Mouse (Mus musculus): ENCODE measurements around the gene Tnik. TPM values are rescaled to one million over a fixed set of nuclear protein-coding genes. Genes with fewer than 3 reads are reported as not detected.

The Tnik gene
- polyA plus RNA-seq, 1 experiment from 2014 or later = 55.7 TPM

- H3K4me2 ChIP-seq (ENCODE audit: low read length) = no peak overlapping the region
- WGBS = 93% methylated on average over 7 of the region's 7 CpGs
- no peak for DNase-seq (ENCODE audit: low spot score)
- H3K27me3 ChIP-seq (replicated peaks; ENCODE audit: control insufficient read depth, insufficient read depth, low read length) = no peaks in the 10 kb centered on the region
- no peaks in the 10 kb centered on the region for H3K4me1 ChIP-seq (ENCODE audit: control insufficient read depth, insufficient read depth, low read length)
- no peak overlapping the region for H3K9ac ChIP-seq (ENCODE audit: low read length)
- H3K36me3 ChIP-seq (ENCODE audit: control insufficient read depth, insufficient read depth, low read length) = no peaks in the 10 kb centered on the region
- ATAC-seq = no peak
- H3K27ac ChIP-seq (ENCODE audit: low read depth, low read length) = no peak overlapping the region
- H3K4me3 ChIP-seq (ENCODE audit: low read depth, low read length) = no peak overlapping the region
- H3K9me3 ChIP-seq (replicated peaks; ENCODE audit: control insufficient read depth, low read length) = no peaks in the 10 kb centered on the region
These were observed 7.3 kb upstream of the Tnik start for GRCm38 (mm10) chr3:28255711-28256110.

- Histone ChIP-seq H3K27ac (ENCODE audit: low read depth, low read length) (peak overlapping the region; percentile 93), H3K4me2 (ENCODE audit: low read length) (peak overlapping the region; percentile 67), H3K27me3 (replicated peaks; ENCODE audit: control insufficient read depth, insufficient read depth, low read length) (0 out of 2 replicates have a peak, but pooled peaks cover 2% of the 10 kb centered on the region), H3K36me3 (ENCODE audit: control insufficient read depth, insufficient read depth, low read length) (no peaks in the 10 kb centered on the region), H3K9ac (ENCODE audit: low read length) (peak overlapping the region; percentile 92), H3K4me1 (ENCODE audit: control insufficient read depth, insufficient read depth, low read length) (peaks cover 16% of the 10 kb centered on the region), H3K9me3 (replicated peaks; ENCODE audit: control insufficient read depth, low read length) (no peaks in the 10 kb centered on the region), H3K4me3 (ENCODE audit: low read depth, low read length) (peak overlapping the region; percentile 79)
- ATAC-seq (peak; percentile 48), DNase-seq (ENCODE audit: low spot score) (peak; percentile 65)
- WGBS = under 1% methylated on average over 33 of the region's 33 CpGs
These were observed 528 bp upstream of the Tnik start for GRCm38 (mm10) chr3:28262371-28263001.

DNA sequence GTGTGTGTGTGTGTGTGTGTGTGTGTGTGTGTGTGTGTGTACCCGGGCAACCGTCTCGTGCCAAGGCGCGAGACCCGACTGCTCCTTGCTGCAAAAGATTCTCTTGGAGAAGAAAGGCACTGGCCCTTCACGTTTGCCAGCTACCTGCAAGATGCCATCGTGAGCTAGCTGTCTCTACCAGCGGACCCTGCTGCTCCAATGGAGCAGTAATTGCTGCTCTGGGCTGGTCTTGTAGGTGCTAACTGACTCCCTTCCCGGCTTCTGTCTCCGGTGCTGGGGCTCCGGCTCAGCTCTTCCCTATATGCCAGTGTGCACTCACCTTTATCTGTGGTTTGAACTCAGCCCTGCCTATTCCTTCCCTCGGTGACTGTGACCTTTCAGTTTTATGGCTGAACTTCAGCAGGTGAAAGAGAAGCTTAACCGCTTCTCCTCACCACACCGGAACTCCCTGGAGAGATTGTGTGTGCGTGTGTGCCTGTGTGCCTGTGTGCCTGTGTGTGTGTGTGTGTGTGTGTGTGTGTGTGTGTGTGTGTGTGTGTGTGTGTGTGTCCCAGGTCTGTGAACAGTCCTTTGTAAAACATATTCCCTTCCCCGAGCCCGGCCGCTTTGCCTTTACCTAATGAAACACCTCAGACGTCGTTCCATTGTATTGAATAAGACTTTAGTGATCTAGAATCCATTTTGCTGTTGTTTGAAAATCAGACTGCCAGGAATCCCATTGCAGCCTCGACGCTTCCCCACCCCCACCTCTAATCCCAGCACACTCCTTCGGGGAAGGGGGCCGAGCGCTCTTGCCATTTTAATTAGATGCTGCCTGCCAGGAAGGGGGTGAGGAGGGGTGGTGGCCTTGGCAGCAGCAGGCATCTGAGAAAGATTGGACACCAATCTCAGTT lies 1.2 kb downstream of the Tnik start:
- no peaks in the 10 kb centered on the region for H3K36me3 ChIP-seq (ENCODE audit: control insufficient read depth, insufficient read depth, low read length)
- 2% methylated on average over 26 of the region's 26 CpGs for WGBS
- DNase-seq (ENCODE audit: low spot score) (peak; percentile 83), ATAC-seq (peak; percentile 24)
- H3K27ac ChIP-seq (ENCODE audit: low read depth, low read length) = peak overlapping the region; percentile 93
- 0 out of 2 replicates have a peak, but pooled peaks cover 2% of the 10 kb centered on the region for H3K27me3 ChIP-seq (replicated peaks; ENCODE audit: control insufficient read depth, insufficient read depth, low read length)
- peak overlapping the region; percentile 79 for H3K4me3 ChIP-seq (ENCODE audit: low read depth, low read length)
- no peaks in the 10 kb centered on the region for H3K9me3 ChIP-seq (replicated peaks; ENCODE audit: control insufficient read depth, low read length)
- H3K4me1 ChIP-seq (ENCODE audit: control insufficient read depth, insufficient read depth, low read length) = peaks cover 25% of the 10 kb centered on the region
- peak overlapping the region; percentile 67 for H3K4me2 ChIP-seq (ENCODE audit: low read length)
- H3K9ac ChIP-seq (ENCODE audit: low read length) = peak overlapping the region; percentile 92

DNA sequence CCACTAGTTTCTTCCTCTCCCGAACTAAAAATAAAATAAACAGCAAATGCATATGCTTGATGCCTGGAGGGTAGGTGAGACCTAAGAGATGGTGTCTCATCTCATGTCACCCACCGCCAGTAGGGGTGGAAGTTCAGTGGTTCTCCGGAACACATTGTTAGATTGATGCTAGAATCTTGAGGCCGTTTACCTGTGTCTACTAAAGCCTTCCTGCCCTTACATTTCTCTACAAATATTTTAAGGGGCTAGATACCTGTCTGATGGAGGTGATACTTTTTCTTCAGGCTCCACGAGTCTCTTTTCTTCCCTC lies 1.8 kb downstream of the Tnik start:
- no peaks in the 10 kb centered on the region for H3K9me3 ChIP-seq (replicated peaks; ENCODE audit: control insufficient read depth, low read length)
- no peak for DNase-seq (ENCODE audit: low spot score)
- peak overlapping the region; percentile 92 for H3K9ac ChIP-seq (ENCODE audit: low read length)
- WGBS = 13% methylated on average over 5 of the region's 5 CpGs
- no peak for ATAC-seq
- H3K4me2 ChIP-seq (ENCODE audit: low read length) = peak overlapping the region; percentile 67
- H3K4me3 ChIP-seq (ENCODE audit: low read depth, low read length) = peak overlapping the region; percentile 79
- H3K27ac ChIP-seq (ENCODE audit: low read depth, low read length) = peak overlapping the region; percentile 93
- no peaks in the 10 kb centered on the region for H3K36me3 ChIP-seq (ENCODE audit: control insufficient read depth, insufficient read depth, low read length)
- 0 out of 2 replicates have a peak, but pooled peaks cover 2% of the 10 kb centered on the region for H3K27me3 ChIP-seq (replicated peaks; ENCODE audit: control insufficient read depth, insufficient read depth, low read length)
- H3K4me1 ChIP-seq (ENCODE audit: control insufficient read depth, insufficient read depth, low read length) = peaks cover 30% of the 10 kb centered on the region

GRCm38 (mm10) chr3:28265183-28265582 lies 2.2 kb downstream of the Tnik start:
- no peaks in the 10 kb centered on the region for H3K9me3 ChIP-seq (replicated peaks; ENCODE audit: control insufficient read depth, low read length)
- peak overlapping the region; percentile 93 for H3K27ac ChIP-seq (ENCODE audit: low read depth, low read length)
- peak overlapping the region; percentile 79 for H3K4me3 ChIP-seq (ENCODE audit: low read depth, low read length)
- peak overlapping the region; percentile 92 for H3K9ac ChIP-seq (ENCODE audit: low read length)
- WGBS = 11% methylated on average over 4 of the region's 4 CpGs
- peaks cover 31% of the 10 kb centered on the region for H3K4me1 ChIP-seq (ENCODE audit: control insufficient read depth, insufficient read depth, low read length)
- H3K27me3 ChIP-seq (replicated peaks; ENCODE audit: control insufficient read depth, insufficient read depth, low read length) = 0 out of 2 replicates have a peak, but pooled peaks cover 2% of the 10 kb centered on the region
- DNase-seq (ENCODE audit: low spot score) (peak; percentile 63), ATAC-seq (peak; percentile 14; the same call in 1 of the 2 replicates)
- peak overlapping the region; percentile 67 for H3K4me2 ChIP-seq (ENCODE audit: low read length)
- no peaks in the 10 kb centered on the region for H3K36me3 ChIP-seq (ENCODE audit: control insufficient read depth, insufficient read depth, low read length)

- Histone ChIP-seq H3K4me2 (ENCODE audit: low read length) (peak overlapping the region; percentile 67), H3K9me3 (replicated peaks; ENCODE audit: control insufficient read depth, low read length) (no peaks in the 10 kb centered on the region), H3K9ac (ENCODE audit: low read length) (peak overlapping the region; percentile 92), H3K4me1 (ENCODE audit: control insufficient read depth, insufficient read depth, low read length) (peaks cover 31% of the 10 kb centered on the region), H3K27me3 (replicated peaks; ENCODE audit: control insufficient read depth, insufficient read depth, low read length) (0 out of 2 replicates have a peak, but pooled peaks cover 2% of the 10 kb centered on the region), H3K36me3 (ENCODE audit: control insufficient read depth, insufficient read depth, low read length) (no peaks in the 10 kb centered on the region), H3K4me3 (ENCODE audit: low read depth, low read length) (peak overlapping the region; percentile 79), H3K27ac (ENCODE audit: low read depth, low read length) (peak overlapping the region; percentile 93)
- 56% methylated on average over 5 of the region's 5 CpGs for WGBS
- ATAC-seq (no peak), DNase-seq (ENCODE audit: low spot score) (peak; percentile 30)
These were observed 2.6 kb downstream of the Tnik start for GRCm38 (mm10) chr3:28265656-28266055.

GRCm38 (mm10) chr3:28267211-28267610 lies 4.2 kb downstream of the Tnik start:
- Histone ChIP-seq H3K36me3 (ENCODE audit: control insufficient read depth, insufficient read depth, low read length) (no peaks in the 10 kb centered on the region), H3K9ac (ENCODE audit: low read length) (no peak overlapping the region), H3K9me3 (replicated peaks; ENCODE audit: control insufficient read depth, low read length) (no peaks in the 10 kb centered on the region), H3K4me2 (ENCODE audit: low read length) (peak overlapping the region; percentile 67), H3K4me3 (ENCODE audit: low read depth, low read length) (no peak overlapping the region), H3K27ac (ENCODE audit: low read depth, low read length) (no peak overlapping the region), H3K4me1 (ENCODE audit: control insufficient read depth, insufficient read depth, low read length) (peaks cover 28% of the 10 kb centered on the region), H3K27me3 (replicated peaks; ENCODE audit: control insufficient read depth, insufficient read depth, low read length) (no peaks in the 10 kb centered on the region)
- no peak for ATAC-seq
- no peak for DNase-seq (ENCODE audit: low spot score)
- WGBS = 80% methylated on average over 7 of the region's 7 CpGs

DNA sequence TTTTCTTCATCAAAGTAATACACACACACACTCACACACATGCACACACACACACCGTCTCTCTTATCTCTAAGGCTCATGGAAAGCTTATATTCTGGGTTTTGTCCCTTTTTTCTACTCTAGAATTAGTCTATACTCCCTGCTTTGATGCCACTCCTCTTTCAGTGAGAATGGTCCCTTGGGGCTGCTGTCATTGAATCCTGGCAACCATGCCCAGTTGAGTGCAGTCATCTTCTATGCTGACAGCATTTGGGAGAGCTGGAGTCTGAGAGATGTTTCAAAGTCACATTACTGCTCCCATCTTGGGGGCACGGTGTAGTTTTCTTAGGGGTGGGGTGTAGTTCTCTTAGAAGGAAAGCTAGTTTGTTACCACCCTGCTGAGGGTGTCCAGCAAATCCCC lies 6.7 kb downstream of the Tnik start:
- H3K4me2 ChIP-seq (ENCODE audit: low read length) = no peak overlapping the region
- no peaks in the 10 kb centered on the region for H3K27me3 ChIP-seq (replicated peaks; ENCODE audit: control insufficient read depth, insufficient read depth, low read length)
- H3K9me3 ChIP-seq (replicated peaks; ENCODE audit: control insufficient read depth, low read length) = no peaks in the 10 kb centered on the region
- DNase-seq (ENCODE audit: low spot score) (peak; percentile 26), ATAC-seq (no peak)
- WGBS = 57% methylated on average over 2 of the region's 2 CpGs
- no peak overlapping the region for H3K27ac ChIP-seq (ENCODE audit: low read depth, low read length)
- H3K4me3 ChIP-seq (ENCODE audit: low read depth, low read length) = no peak overlapping the region
- no peak overlapping the region for H3K9ac ChIP-seq (ENCODE audit: low read length)
- no peaks in the 10 kb centered on the region for H3K36me3 ChIP-seq (ENCODE audit: control insufficient read depth, insufficient read depth, low read length)
- H3K4me1 ChIP-seq (ENCODE audit: control insufficient read depth, insufficient read depth, low read length) = peaks cover 26% of the 10 kb centered on the region

DNA sequence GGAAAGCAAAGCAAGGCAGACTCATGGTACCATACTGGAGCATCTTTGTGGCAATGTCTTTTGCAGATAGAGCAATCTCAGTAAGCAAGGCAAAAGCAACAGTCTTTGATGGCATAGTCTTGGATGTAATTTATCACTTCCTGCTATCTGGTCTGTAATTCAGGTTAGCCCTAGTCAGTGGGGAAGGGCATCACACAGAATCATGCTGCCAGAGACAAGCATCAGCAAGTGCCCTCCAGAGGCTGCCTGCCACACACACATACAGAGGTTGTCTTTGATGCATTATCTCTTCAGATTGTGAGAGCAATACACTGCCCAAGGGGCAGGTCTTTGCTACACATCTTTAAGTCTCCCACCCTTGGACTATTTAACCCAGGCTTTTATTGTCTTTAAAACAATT lies 8.9 kb downstream of the Tnik start:
- DNase-seq (ENCODE audit: low spot score) (no peak), ATAC-seq (no peak)
- H3K27ac ChIP-seq (ENCODE audit: low read depth, low read length) = no peak overlapping the region
- H3K4me2 ChIP-seq (ENCODE audit: low read length) = no peak overlapping the region
- H3K36me3 ChIP-seq (ENCODE audit: control insufficient read depth, insufficient read depth, low read length) = no peaks in the 10 kb centered on the region
- no peak overlapping the region for H3K4me3 ChIP-seq (ENCODE audit: low read depth, low read length)
- H3K9me3 ChIP-seq (replicated peaks; ENCODE audit: control insufficient read depth, low read length) = no peaks in the 10 kb centered on the region
- no peaks in the 10 kb centered on the region for H3K27me3 ChIP-seq (replicated peaks; ENCODE audit: control insufficient read depth, insufficient read depth, low read length)
- H3K9ac ChIP-seq (ENCODE audit: low read length) = no peak overlapping the region
- peaks cover 22% of the 10 kb centered on the region for H3K4me1 ChIP-seq (ENCODE audit: control insufficient read depth, insufficient read depth, low read length)
